Comparison of ENCODE assay signal across 9 mouse cellular contexts in genomic region chr9:118960415-118961091, GRCm38 (mm10). TPM values are rescaled to one million over a fixed set of nuclear protein-coding genes. Genes with fewer than 3 reads are reported as not detected.
DNase-seq lines count a peak whose midpoint lies in the region; ATAC-seq and TF ChIP-seq lines count a peak whose summit lies in the region.
"Had no signal": no experiment of that assay in that cellular context is flagged by ENCODE, and none has a peak within 500 bp of the region (broad histone marks: within the 10 kb centered on the region; RNA-seq: fewer than 3 reads in every experiment).

No protein-coding gene starts in this region.

- no peak for TF ChIP-seq CTCF in left cerebral cortex, adult 2 months (IDR thresholded peaks at IDR 0.05)

- peaks cover 6% of the 10 kb centered on the region; the same call in 1 of the 2 replicates for H3K36me3 ChIP-seq in kidney, embryonic 16.5 days (ENCODE audit: insufficient read depth, low read length)
- no peaks in the 10 kb centered on the region for H3K36me3 ChIP-seq in midbrain, embryonic 16.5 days (ENCODE audit: control insufficient read depth, insufficient read depth, low read length)

- H3K4me2 ChIP-seq in kidney, embryonic 16.5 days (replicated peaks; ENCODE audit: low read depth, low read length) = peak overlapping the region; percentile 38
- H3K4me2 ChIP-seq in midbrain, embryonic 16.5 days (ENCODE audit: low read length) = no peak overlapping the region

- no peaks in the 10 kb centered on the region for H3K9me3 ChIP-seq in kidney, embryonic 16.5 days (ENCODE audit: low read length)
- H3K9me3 ChIP-seq in midbrain, embryonic 16.5 days (replicated peaks; ENCODE audit: control insufficient read depth, low read length, poor library complexity, severe bottlenecking) = no peaks in the 10 kb centered on the region

- peak; percentile 85 for ATAC-seq in kidney, embryonic 16.5 days (ENCODE audit: low FRiP score, low TSS enrichment)
- ATAC-seq in midbrain, embryonic 16.5 days = no peak

- peaks cover 54% of the 10 kb centered on the region for H3K4me1 ChIP-seq in kidney, embryonic 16.5 days (ENCODE audit: insufficient read depth, low read length)
- no peaks in the 10 kb centered on the region for H3K4me1 ChIP-seq in midbrain, embryonic 16.5 days (ENCODE audit: control insufficient read depth, insufficient read depth, low read length)

- H3K27ac ChIP-seq in left cerebral cortex, adult 2 months = peak overlapping the region; percentile 24; the same call in 1 of the 2 replicates
- peak overlapping the region; percentile 93 for H3K27ac ChIP-seq in kidney, embryonic 16.5 days (ENCODE audit: low read length)
- H3K27ac ChIP-seq in midbrain, embryonic 16.5 days (ENCODE audit: low read length) = no peak overlapping the region

- H3K9ac ChIP-seq in kidney, embryonic 16.5 days (replicated peaks; ENCODE audit: low read length) = peak overlapping the region; percentile 56
- H3K9ac ChIP-seq in midbrain, embryonic 16.5 days (ENCODE audit: low read depth, low read length) = no peak overlapping the region

- 14% methylated on average over 16 of the region's 16 CpGs for WGBS in kidney, embryonic 16.5 days
- WGBS in midbrain, embryonic 16.5 days = 73% methylated on average over 16 of the region's 16 CpGs

- intact Hi-C loops in left cerebral cortex, adult 2 months (cut with DNase I) = loop anchor here (1.0 kb wide), 1 partner anchor 9 kb away; no protein-coding TSS in a partner anchor

- H3K27me3 ChIP-seq in kidney, embryonic 16.5 days (ENCODE audit: insufficient read depth, low read length) = no peaks in the 10 kb centered on the region
- no peaks in the 10 kb centered on the region for H3K27me3 ChIP-seq in midbrain, embryonic 16.5 days (ENCODE audit: control insufficient read depth, insufficient read depth, low read depth, low read length)

- no peak for DNase-seq in left cerebral cortex, adult 2 months (ENCODE audit: extremely low spot score in 1 of 2, low spot score in 2 of 2)
- DNase-seq in left cerebral cortex, adult 9 months (ENCODE audit: low spot score in 2 of 2) = no peak
- DNase-seq in heart, adult 18-20 months = peak; percentile 76 to 83
- DNase-seq in lung, postnatal 10 days = peak; percentile 84
- DNase-seq in urinary bladder, postnatal 10 days (ENCODE audit: low spot score) = no peak
- no peak for DNase-seq in left cerebral cortex, adult 18-20 months (ENCODE audit: low spot score in 2 of 2)

- no peak overlapping the region for H3K4me3 ChIP-seq in left cerebral cortex, adult 2 months
- no peak overlapping the region for H3K4me3 ChIP-seq in kidney, embryonic 16.5 days (ENCODE audit: low read length)
- no peak overlapping the region for H3K4me3 ChIP-seq in midbrain, embryonic 16.5 days (ENCODE audit: low read depth, low read length)

RNA-seq across cellular contexts. Expression of gene Ctdspl, which starts 34.3 kb away (rescaled TPM):
- total RNA-seq in left cerebral cortex, adult 2 months (2021) = 10 to 100 TPM; 33.9 to 37.5 TPM
- 10 to 100 TPM; 10.6 to 12.8 TPM for total RNA-seq in heart, adult 18-20 months (2021)
- 27.5 and 30.7 TPM in 2 replicates for polyA plus RNA-seq in kidney, embryonic 16.5 days (2015; fragmentation: Nextera tagmentation; extraction: Ambion mirVana)
- 8.8 and 10.9 TPM in 2 replicates for polyA plus RNA-seq in midbrain, embryonic 16.5 days (2015; fragmentation: Nextera tagmentation; extraction: Ambion mirVana)
- 10 to 100 TPM; 34.4 to 35.5 TPM for total RNA-seq in left cerebral cortex, adult 18-20 months (2021)
- total RNA-seq: CH12.LX had no signal

Comparison
In these comparisons a context has a peak if more than half of its experiments do, and no peak if none do; other contexts are left out.
1. DNase-seq: peak in heart, adult 18-20 months (2 of 2) and lung, postnatal 10 days (single experiment); none in left cerebral cortex, adult 2 months (0 of 2), left cerebral cortex, adult 9 months (0 of 2), urinary bladder, postnatal 10 days (single experiment) and left cerebral cortex, adult 18-20 months (0 of 2).